Mouse (Mus musculus) thymus, adult 2 months (tissue): ENCODE data around the gene Zfp882. TPM values are rescaled to one million over a fixed set of nuclear protein-coding genes. Genes with fewer than 3 reads are reported as not detected.
"Not testable (repeated sequence)": the region's sequence is repeated elsewhere in the genome, so short reads cannot be mapped to it uniquely, and the experiment has no call there.

Experiments used
- DNase-seq: peaks from one replicate; pipeline ENCODE4 v3.0.0; 2021
- H3K27ac ChIP-seq: fragments of 200-500 bp; 2 replicates; pipeline ENCODE4 v1.5.1; 2012; ENCODE audit warnings: low read length, control low read depth; ENCODE audit not compliant: control insufficient read depth, insufficient read depth
- H3K27me3 ChIP-seq: fragments of 200-500 bp; 2 replicates; pipeline ENCODE4 v1.6.1; 2012; ENCODE audit warnings: mild to moderate bottlenecking, low read length, moderate library complexity, mixed read lengths; ENCODE audit not compliant: control insufficient read depth, insufficient read depth
- H3K36me3 ChIP-seq: fragments of 200-500 bp; 2 replicates; pipeline ENCODE4 v1.6.1; 2012; ENCODE audit warnings: mild to moderate bottlenecking, low read length, moderate library complexity; ENCODE audit not compliant: control insufficient read depth, insufficient read depth
- H3K4me1 ChIP-seq: fragments of 200-500 bp; replicated peaks from 2 replicates; pipeline ENCODE4 v1.6.1; 2012; ENCODE audit warnings: low read length; ENCODE audit not compliant: control insufficient read depth, insufficient read depth
- H3K4me3 ChIP-seq: fragments of 200-500 bp; 2 replicates; pipeline ENCODE4 v1.5.1; 2012; ENCODE audit warnings: mild to moderate bottlenecking, low read length, control low read depth, moderate library complexity; ENCODE audit not compliant: control insufficient read depth, insufficient read depth
- CTCF ChIP-seq: fragments of 200-500 bp; IDR thresholded peaks from 2 replicates; pipeline ENCODE4 v1.5.1; 2012; ENCODE audit warnings: mild to moderate bottlenecking, control low read depth, low read length, moderate library complexity, borderline replicate concordance; ENCODE audit not compliant: control insufficient read depth, poor library complexity, insufficient read depth; ENCODE audit errors: extremely low read depth
- POLR2A ChIP-seq: fragments of 200-500 bp; IDR thresholded peaks from 2 replicates; pipeline ENCODE4 v1.6.1; 2012; ENCODE audit warnings: mild to moderate bottlenecking, low read length, control low read depth, moderate library complexity; ENCODE audit not compliant: control insufficient read depth, poor library complexity, insufficient read depth; ENCODE audit errors: extremely low read depth
- WGBS: fragments of 180-500 bp; shearing (Covaris S2); methylation state at CpG from one replicate; pipeline ENCODE4 v1.1.7; 2018; 5-methylcytosine and 5-hydroxymethylcytosine counted together
- polyA plus RNA-seq: library from polyadenylated mRNA; depleted of rRNA; stranded (reverse); fragments of >200 nt; gene quantifications from 2 replicates; pipeline ENCODE4 v1.2.3, GENCODE M21; 2012

The Zfp882 gene
- polyA plus RNA-seq, 1 experiment, result 1.7 TPM

DNA sequence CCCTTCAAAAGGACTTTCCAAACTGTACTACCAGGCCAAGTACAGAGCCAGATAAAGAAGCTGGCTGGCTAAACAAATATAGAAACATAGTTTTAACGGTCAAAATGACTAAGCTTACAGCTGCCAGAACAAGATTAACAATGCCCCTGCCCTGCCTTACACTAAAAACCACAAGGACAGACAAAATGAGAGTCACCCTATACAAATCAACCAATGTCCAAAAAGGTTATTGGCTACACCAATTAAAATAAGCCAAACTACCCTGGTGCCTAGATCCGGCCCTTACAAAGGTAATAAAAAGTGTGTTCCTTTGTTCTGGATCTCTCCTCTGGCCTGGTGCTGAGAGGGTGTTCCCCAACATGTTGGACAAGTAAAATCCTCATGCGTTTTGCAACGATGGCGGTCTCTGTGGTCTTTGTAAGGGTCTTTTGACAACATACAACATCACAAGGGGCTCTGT, 580 bp upstream of the Zfp882 start:
- DNase-seq, result peak; percentile 15
- H3K27me3 ChIP-seq, result no peaks in the 10 kb centered on the region
- TF ChIP-seq CTCF (no peak), POLR2A (no peak)
- WGBS, result 96% methylated on average over 5 of the region's 5 CpGs
- no peaks in the 10 kb centered on the region for H3K4me1 ChIP-seq
- no peak overlapping the region for H3K4me3 ChIP-seq
- no peak overlapping the region for H3K27ac ChIP-seq
- no peaks in the 10 kb centered on the region for H3K36me3 ChIP-seq

DNA sequence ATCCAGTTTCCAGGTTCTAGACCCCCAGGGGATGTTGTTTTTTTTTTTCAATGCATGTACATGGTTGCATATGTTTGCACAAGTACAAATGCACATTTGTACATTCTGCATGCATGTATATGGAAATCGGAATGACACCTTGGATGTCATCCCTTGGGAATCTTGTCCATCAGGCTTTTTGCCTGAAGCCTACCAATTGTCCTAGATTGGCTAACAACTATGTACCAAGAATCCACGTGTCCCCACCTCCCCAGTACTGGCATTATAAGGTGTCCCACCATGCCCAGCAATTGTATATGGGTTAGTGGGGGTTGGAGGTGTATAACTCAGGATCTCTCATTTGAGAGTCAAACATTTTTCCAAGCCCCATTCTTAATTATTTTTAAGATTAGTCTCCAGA, 3.9 kb downstream of the Zfp882 start:
- H3K4me1 ChIP-seq, result no peaks in the 10 kb centered on the region
- no peak overlapping the region for H3K27ac ChIP-seq
- no peaks in the 10 kb centered on the region for H3K27me3 ChIP-seq
- TF ChIP-seq CTCF, result no peak
- no peak for TF ChIP-seq POLR2A
- no peak for DNase-seq
- no peaks in the 10 kb centered on the region; the same call in none of the 2 replicates for H3K36me3 ChIP-seq
- H3K4me3 ChIP-seq, result no peak overlapping the region
- 98% methylated on average over 2 of the region's 2 CpGs for WGBS

DNA sequence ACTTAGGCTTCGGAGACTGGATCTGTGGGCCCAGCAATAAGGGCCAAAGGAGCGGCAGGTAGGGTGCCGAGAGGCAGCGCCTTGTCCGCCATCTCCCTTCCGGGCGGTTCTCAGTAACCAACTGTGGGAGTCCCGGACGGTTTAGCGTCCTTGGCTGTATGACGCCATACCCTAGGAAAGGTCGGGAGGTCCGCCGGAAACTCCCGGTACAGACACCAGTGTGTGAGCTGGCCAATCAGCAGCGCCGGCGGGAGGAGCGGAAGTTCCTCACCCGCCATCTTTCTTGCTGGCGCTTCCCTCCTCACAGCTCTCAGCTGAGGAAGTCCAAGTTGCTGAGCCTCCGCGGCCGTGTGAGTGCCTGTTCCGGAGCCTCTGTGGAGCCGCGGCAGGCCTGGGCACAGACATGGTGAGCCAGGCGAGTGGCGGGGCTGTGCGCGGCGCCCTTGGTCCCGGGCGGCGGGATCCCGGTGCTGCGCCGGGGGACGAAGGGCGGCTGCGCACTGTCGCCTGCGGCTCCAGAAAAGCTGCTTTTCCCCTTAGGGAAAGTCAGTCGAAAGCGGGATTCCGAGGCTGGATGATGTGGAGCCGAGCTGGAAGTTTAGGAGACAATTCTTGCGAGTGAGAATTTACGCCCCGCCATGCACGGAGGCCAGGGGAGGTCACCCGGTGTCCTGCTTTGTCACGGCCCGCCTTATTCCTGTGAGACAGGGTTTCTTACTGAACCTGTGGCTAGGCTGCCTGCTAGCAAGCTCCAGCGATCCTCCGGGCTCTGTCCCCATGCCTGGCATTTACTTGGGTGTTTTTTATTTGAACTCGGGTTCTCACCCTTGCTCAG, 14.4 kb downstream of the Zfp882 start:
- TF ChIP-seq POLR2A, result peak; percentile 57; the same call in 1 of the 2 replicates
- TF ChIP-seq CTCF, result no peak
- Histone ChIP-seq H3K4me1 (peaks cover 3% of the 10 kb centered on the region; the same call in 1 of the 2 replicates), H3K4me3 (peak overlapping the region; percentile 99), H3K36me3 (no peaks in the 10 kb centered on the region), H3K27ac (peak overlapping the region; percentile 79), H3K27me3 (no peaks in the 10 kb centered on the region)
- peak; percentile 94 for DNase-seq
- under 1% methylated on average over 57 of the region's 57 CpGs for whole genome bisulfite sequencing

DNA sequence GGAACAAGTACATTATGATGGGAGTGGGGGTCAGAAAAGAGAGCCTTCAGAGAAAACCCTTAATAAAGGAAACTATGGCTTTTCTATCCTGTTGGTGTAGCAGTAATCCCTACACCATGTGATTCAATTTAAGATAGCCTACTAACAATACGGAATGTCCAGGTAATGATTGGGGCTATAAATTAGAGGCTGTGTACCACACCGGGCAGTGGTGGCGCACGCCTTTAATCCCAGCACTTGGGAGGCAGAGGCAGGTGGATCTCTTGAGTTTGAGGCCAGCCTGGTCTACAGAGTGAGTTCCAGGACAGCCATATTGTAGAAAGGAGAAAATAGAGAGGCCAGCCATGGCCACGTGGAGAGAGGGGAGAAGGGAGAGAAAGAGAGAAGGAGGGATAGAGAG, 17.4 kb downstream of the Zfp882 start:
- DNase-seq, result no peak
- peaks cover 14% of the 10 kb centered on the region for H3K36me3 ChIP-seq
- no peak overlapping the region for H3K27ac ChIP-seq

DNA sequence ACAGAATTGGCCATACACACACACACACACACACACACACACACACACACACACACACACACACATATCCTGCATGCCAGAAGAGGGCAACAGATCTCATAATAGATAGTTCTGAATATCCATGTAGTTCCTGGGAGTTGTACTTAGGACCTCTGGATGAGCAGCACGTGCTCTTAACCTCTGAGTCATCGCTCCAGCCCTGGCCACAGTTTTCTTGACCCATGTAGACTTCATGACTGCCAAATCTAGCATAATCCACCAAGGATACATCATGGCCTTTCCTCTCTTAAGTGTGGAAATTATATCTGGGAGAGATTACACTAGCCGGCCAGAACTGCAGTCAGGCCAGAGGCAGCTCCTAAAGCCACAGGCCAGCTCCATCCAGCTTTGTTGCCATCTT, 18.1 kb downstream of the Zfp882 start:
- 99% methylated on average over 3 of the region's 3 CpGs for WGBS
- Histone ChIP-seq H3K27me3 (no peaks in the 10 kb centered on the region), H3K36me3 (peaks cover 16% of the 10 kb centered on the region), H3K4me1 (peaks cover 3% of the 10 kb centered on the region; the same call in 1 of the 2 replicates), H3K27ac (no peak overlapping the region), H3K4me3 (no peak overlapping the region)
- no peak for DNase-seq
- TF ChIP-seq CTCF (no peak), POLR2A (no peak)

More for the DNA sequence above, 17.4 kb downstream of the Zfp882 start:
- Histone ChIP-seq H3K4me3 (no peak overlapping the region), H3K27me3 (no peaks in the 10 kb centered on the region), H3K4me1 (peaks cover 3% of the 10 kb centered on the region; the same call in 1 of the 2 replicates)
- TF ChIP-seq CTCF (no peak), POLR2A (no peak)
- WGBS, result 99% methylated on average over 5 of the region's 5 CpGs

DNA sequence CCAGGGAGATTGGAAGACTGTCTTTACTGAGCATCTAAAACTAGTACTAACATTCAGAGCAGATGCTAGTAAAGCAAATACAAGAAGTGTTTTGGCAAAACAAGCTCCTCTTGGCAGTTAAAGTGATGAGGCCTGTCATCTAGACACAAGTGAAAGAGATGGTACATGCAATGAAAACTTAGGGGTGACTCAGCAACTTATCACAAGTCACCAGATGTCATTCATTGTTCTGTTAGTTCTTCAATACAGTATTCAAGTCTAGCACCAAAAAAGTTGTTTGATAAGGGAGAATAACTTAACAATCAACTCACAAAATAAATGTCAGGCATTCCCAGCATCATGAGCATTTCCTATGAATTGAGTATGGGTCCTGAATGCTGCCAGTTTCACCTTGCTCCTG, 19.4 kb downstream of the Zfp882 start:
- Histone ChIP-seq H3K4me1 (peaks cover 3% of the 10 kb centered on the region; the same call in 1 of the 2 replicates), H3K27ac (no peak overlapping the region), H3K36me3 (peaks cover 18% of the 10 kb centered on the region), H3K27me3 (no peaks in the 10 kb centered on the region), H3K4me3 (no peak overlapping the region)
- no peak for TF ChIP-seq CTCF
- TF ChIP-seq POLR2A, result no peak
- no peak for DNase-seq

DNA sequence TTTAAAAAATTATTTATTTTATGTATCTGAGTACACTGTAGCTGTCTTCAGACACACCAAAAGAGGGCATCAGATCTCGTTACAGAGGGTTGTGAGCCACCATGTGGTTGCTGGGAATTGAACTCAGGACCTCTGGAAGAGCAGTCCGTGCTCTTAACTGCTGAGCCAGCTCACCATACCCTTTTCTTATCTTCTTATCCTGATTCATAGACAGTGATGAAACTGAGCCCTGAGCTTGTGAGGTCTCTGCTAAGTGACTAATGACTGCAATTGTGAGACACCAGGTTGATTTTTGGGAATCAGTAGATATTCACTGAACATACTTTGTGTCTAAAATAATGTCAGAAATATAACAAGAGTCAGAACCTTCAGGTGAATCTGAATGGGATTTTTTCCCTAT, 29.6 kb downstream of the Zfp882 start:
- not testable (repeated sequence) for H3K4me1 ChIP-seq, DNase-seq, H3K27ac ChIP-seq, H3K36me3 ChIP-seq, H3K4me3 ChIP-seq, H3K27me3 ChIP-seq
- 97% methylated on average over 2 of the region's 2 CpGs for WGBS
